Mouse (Mus musculus) lung, postnatal 25 days (tissue): ENCODE measurements around the gene Samd4b.
"Not testable (repeated sequence)": the region's sequence is repeated elsewhere in the genome, so short reads cannot be mapped to it uniquely, and the experiment has no call there.

Experiments
- DNase-seq: peaks from one replicate; pipeline ENCODE4 v3.0.0; 2022; ENCODE audit warnings: low spot score

The Samd4b gene

GRCm38 (mm10) chr7:28561967-28562366 lies 36.0 kb downstream of the Samd4b start:
- no peak for DNase-seq

GRCm38 (mm10) chr7:28560856-28561255 lies 37.1 kb downstream of the Samd4b start:
- no peak for DNase-seq

GRCm38 (mm10) chr7:28558486-28558885 lies 39.5 kb downstream of the Samd4b start:
- DNase-seq: peak; percentile 68

GRCm38 (mm10) chr7:28557708-28558107 lies 40.2 kb downstream of the Samd4b start:
- no peak for DNase-seq

- DNase-seq: no peak
These were observed 40.9 kb downstream of the Samd4b start for GRCm38 (mm10) chr7:28557069-28557468.

- no peak for DNase-seq
These were observed 41.9 kb downstream of the Samd4b start for GRCm38 (mm10) chr7:28555939-28556535.

- DNase-seq: no peak
These were observed 44.9 kb downstream of the Samd4b start for GRCm38 (mm10) chr7:28553076-28553475.

- no peak for DNase-seq
These were observed 50.3 kb downstream of the Samd4b start for GRCm38 (mm10) chr7:28547628-28548027.

- DNase-seq: no peak
These were observed 50.8 kb downstream of the Samd4b start, which contains the start of gene Nccrp1 for GRCm38 (mm10) chr7:28547154-28547553. Gene Nccrp1 (minus strand): TSS chr7:28547254.

GRCm38 (mm10) chr7:28546649-28547048 lies 51.3 kb downstream of the Samd4b start:
- no peak for DNase-seq

- no peak for DNase-seq
These were observed 52.1 kb downstream of the Samd4b start for GRCm38 (mm10) chr7:28545891-28546210.

GRCm38 (mm10) chr7:28545048-28545890 lies 52.7 kb downstream of the Samd4b start:
- DNase-seq: no peak

- no peak for DNase-seq
These were observed 53.8 kb downstream of the Samd4b start for GRCm38 (mm10) chr7:28544051-28544601.

- DNase-seq: no peak
These were observed 57.4 kb downstream of the Samd4b start, which contains the start of gene Sycn for GRCm38 (mm10) chr7:28540526-28540925. Gene Sycn (plus strand): TSS chr7:28540885.

- not testable (repeated sequence) for DNase-seq
These were observed 59.1 kb downstream of the Samd4b start for GRCm38 (mm10) chr7:28538886-28539285.

- DNase-seq: no peak
These were observed 65.9 kb downstream of the Samd4b start for GRCm38 (mm10) chr7:28532005-28532404.

GRCm38 (mm10) chr7:28527922-28528719 lies 69.8 kb downstream of the Samd4b start:
- DNase-seq: peak; percentile 86

- DNase-seq: not testable (repeated sequence)
These were observed 75.4 kb downstream of the Samd4b start, which contains the start of gene Ifnl3 for GRCm38 (mm10) chr7:28522536-28522935. Gene Ifnl3 (plus strand): TSS chr7:28522836.

GRCm38 (mm10) chr7:28511441-28511840 lies 86.5 kb downstream of the Samd4b start:
- no peak for DNase-seq

GRCm38 (mm10) chr7:28510405-28510974 lies 87.5 kb downstream of the Samd4b start, which contains the start of gene Ifnl2:
Gene Ifnl2 (minus strand): TSS chr7:28510455.
- not testable (repeated sequence) for DNase-seq

- DNase-seq: not testable (repeated sequence)
These were observed 88.8 kb downstream of the Samd4b start for GRCm38 (mm10) chr7:28509121-28509520.

GRCm38 (mm10) chr7:28505585-28505984 lies 92.4 kb downstream of the Samd4b start:
- DNase-seq: no peak
